Mouse (Mus musculus) midbrain, embryonic 10.5 days (tissue): ENCODE measurements around the gene Trim29. TPM values are rescaled to one million over a fixed set of nuclear protein-coding genes. Genes with fewer than 3 reads are reported as not detected.
A peak's percentile ranks its signal among the peaks of the same experiment; 100 is the strongest.

Experiments used
- DNase-seq: peaks from one replicate; pipeline ENCODE4 v3.0.0-alpha.2; 2017; ENCODE audit warnings: low spot score
- H3K27ac ChIP-seq: fragments of 300-500 bp; sonication (generic); replicated peaks from 2 replicates; pipeline ENCODE4 v1.5.1; 2016; ENCODE audit warnings: mild to moderate bottlenecking
- H3K27me3 ChIP-seq: fragments of 300-500 bp; sonication (generic); 2 replicates; pipeline ENCODE4 v1.6.1; 2016; ENCODE audit warnings: low read depth, mild to moderate bottlenecking; ENCODE audit not compliant: poor library complexity, severe bottlenecking
- H3K36me3 ChIP-seq: fragments of 300-500 bp; sonication (generic); 2 replicates; pipeline ENCODE4 v1.6.1; 2016; ENCODE audit warnings: mild to moderate bottlenecking, moderate library complexity
- H3K4me1 ChIP-seq: fragments of 300-500 bp; sonication (generic); 2 replicates; pipeline ENCODE4 v1.6.1; 2016
- H3K4me3 ChIP-seq: fragments of 300-500 bp; sonication (generic); 2 replicates; pipeline ENCODE4 v1.5.1; 2016; ENCODE audit warnings: mild to moderate bottlenecking, moderate library complexity
- H3K9me3 ChIP-seq: fragments of 300-500 bp; sonication (generic); replicated peaks from 2 replicates; pipeline ENCODE4 v1.6.1; 2016; ENCODE audit warnings: mild to moderate bottlenecking
- WGBS: fragments of 180-500 bp; shearing (Covaris S2); methylation state at CpG from one replicate; pipeline ENCODE4 v1.1.7; 2016; 5-methylcytosine and 5-hydroxymethylcytosine counted together
- polyA plus RNA-seq: library from polyadenylated mRNA; unstranded; fragments of >200 nt; fragmentation: Nextera tagmentation; extraction: Ambion mirVana; gene quantifications from 2 replicates; pipeline ENCODE4 v1.2.1, GENCODE M21; 2016

The Trim29 gene
- polyA plus RNA-seq, 1 experiment from 2014 or later: 0.98 TPM

GRCm38 (mm10) chr9:43318661-43319060, 8.0 kb downstream of the Trim29 start:
- Histone ChIP-seq H3K4me3 (no peak overlapping the region), H3K9me3 (no peaks in the 10 kb centered on the region), H3K27ac (no peak overlapping the region), H3K27me3 (no peaks in the 10 kb centered on the region), H3K4me1 (peaks cover 11% of the 10 kb centered on the region), H3K36me3 (no peaks in the 10 kb centered on the region)
- WGBS: 92% methylated on average over 10 of the region's 10 CpGs
- no peak for DNase-seq

- H3K27me3 ChIP-seq: peaks cover 11% of the 10 kb centered on the region
- no peaks in the 10 kb centered on the region for H3K9me3 ChIP-seq
- WGBS: 87% methylated on average over 6 of the region's 6 CpGs
- no peak overlapping the region for H3K27ac ChIP-seq
- no peak overlapping the region for H3K4me3 ChIP-seq
- peaks cover 6% of the 10 kb centered on the region; the same call in 1 of the 2 replicates for H3K4me1 ChIP-seq
- H3K36me3 ChIP-seq: no peaks in the 10 kb centered on the region
- no peak for DNase-seq
Observed at GRCm38 (mm10) chr9:43321951-43322350, 11.3 kb downstream of the Trim29 start.

- WGBS: 88% methylated on average over 4 of the region's 4 CpGs
- Histone ChIP-seq H3K9me3 (no peaks in the 10 kb centered on the region), H3K27me3 (peaks cover 11% of the 10 kb centered on the region), H3K36me3 (no peaks in the 10 kb centered on the region), H3K4me1 (peaks cover 6% of the 10 kb centered on the region; the same call in 1 of the 2 replicates), H3K27ac (no peak overlapping the region), H3K4me3 (no peak overlapping the region)
- DNase-seq: no peak
Observed at GRCm38 (mm10) chr9:43322666-43323065, 12.0 kb downstream of the Trim29 start.

GRCm38 (mm10) chr9:43325486-43325885, 14.8 kb downstream of the Trim29 start:
- Histone ChIP-seq H3K36me3 (no peaks in the 10 kb centered on the region), H3K9me3 (no peaks in the 10 kb centered on the region), H3K27me3 (peaks cover 13% of the 10 kb centered on the region), H3K4me3 (no peak overlapping the region), H3K4me1 (peaks cover 10% of the 10 kb centered on the region; the same call in 1 of the 2 replicates), H3K27ac (no peak overlapping the region)
- 90% methylated on average over 3 of the region's 3 CpGs for WGBS
- no peak for DNase-seq

- Histone ChIP-seq H3K36me3 (no peaks in the 10 kb centered on the region), H3K4me1 (peaks cover 13% of the 10 kb centered on the region; the same call in 1 of the 2 replicates), H3K27ac (peak overlapping the region; percentile 13; the same call in 1 of the 2 replicates), H3K9me3 (no peaks in the 10 kb centered on the region), H3K27me3 (peaks cover 19% of the 10 kb centered on the region), H3K4me3 (no peak overlapping the region)
- no peak for DNase-seq
- WGBS: 68% methylated on average over 7 of the region's 7 CpGs
Observed at GRCm38 (mm10) chr9:43326015-43326631, 15.5 kb downstream of the Trim29 start.

- Histone ChIP-seq H3K36me3 (no peaks in the 10 kb centered on the region), H3K4me1 (peaks cover 13% of the 10 kb centered on the region; the same call in 1 of the 2 replicates), H3K4me3 (no peak overlapping the region), H3K27ac (no peak overlapping the region), H3K27me3 (peaks cover 23% of the 10 kb centered on the region), H3K9me3 (no peaks in the 10 kb centered on the region)
- 54% methylated on average over 21 of the region's 21 CpGs for WGBS
- DNase-seq: peak; percentile 49
Observed at GRCm38 (mm10) chr9:43327182-43328129, 16.8 kb downstream of the Trim29 start.

- no peak for DNase-seq
- H3K27me3 ChIP-seq: peaks cover 23% of the 10 kb centered on the region
- no peak overlapping the region for H3K4me3 ChIP-seq
- H3K36me3 ChIP-seq: no peaks in the 10 kb centered on the region
- H3K27ac ChIP-seq: 0 out of 2 replicates have a peak overlapping the region, but pooled peaks have one; percentile 28
- H3K9me3 ChIP-seq: no peaks in the 10 kb centered on the region
- WGBS: 63% methylated on average over 5 of the region's 5 CpGs
- H3K4me1 ChIP-seq: peaks cover 13% of the 10 kb centered on the region; the same call in 1 of the 2 replicates
Observed at GRCm38 (mm10) chr9:43330426-43330825, 19.8 kb downstream of the Trim29 start.

- H3K27me3 ChIP-seq: peaks cover 18% of the 10 kb centered on the region; the same call in 1 of the 2 replicates
- WGBS: 91% methylated on average over 8 of the region's 8 CpGs
- DNase-seq: no peak
- H3K36me3 ChIP-seq: no peaks in the 10 kb centered on the region
- no peak overlapping the region for H3K27ac ChIP-seq
- peaks cover 9% of the 10 kb centered on the region for H3K4me1 ChIP-seq
- no peak overlapping the region for H3K4me3 ChIP-seq
- H3K9me3 ChIP-seq: no peaks in the 10 kb centered on the region
Observed at GRCm38 (mm10) chr9:43331476-43332471, 21.1 kb downstream of the Trim29 start.

GRCm38 (mm10) chr9:43334476-43334875, 23.8 kb downstream of the Trim29 start:
- no peaks in the 10 kb centered on the region for H3K9me3 ChIP-seq
- H3K4me3 ChIP-seq: no peak overlapping the region
- H3K27ac ChIP-seq: no peak overlapping the region
- WGBS: 86% methylated on average over 8 of the region's 8 CpGs
- DNase-seq: no peak
- peaks cover 17% of the 10 kb centered on the region for H3K4me1 ChIP-seq
- H3K36me3 ChIP-seq: no peaks in the 10 kb centered on the region
- peaks cover 21% of the 10 kb centered on the region; the same call in 1 of the 2 replicates for H3K27me3 ChIP-seq

GRCm38 (mm10) chr9:43337636-43338035, 27.0 kb downstream of the Trim29 start:
- Histone ChIP-seq H3K4me1 (peaks cover 11% of the 10 kb centered on the region), H3K4me3 (no peak overlapping the region), H3K27me3 (0 out of 2 replicates have a peak, but pooled peaks cover 9% of the 10 kb centered on the region), H3K36me3 (no peaks in the 10 kb centered on the region), H3K9me3 (no peaks in the 10 kb centered on the region), H3K27ac (0 out of 2 replicates have a peak overlapping the region, but pooled peaks have one; percentile 39)
- 81% methylated on average over 4 of the region's 4 CpGs for WGBS
- DNase-seq: no peak

GRCm38 (mm10) chr9:43338067-43338466, 27.4 kb downstream of the Trim29 start:
- Histone ChIP-seq H3K4me1 (peaks cover 11% of the 10 kb centered on the region), H3K4me3 (no peak overlapping the region), H3K9me3 (no peaks in the 10 kb centered on the region), H3K36me3 (no peaks in the 10 kb centered on the region), H3K27ac (0 out of 2 replicates have a peak overlapping the region, but pooled peaks have one; percentile 0), H3K27me3 (0 out of 2 replicates have a peak, but pooled peaks cover 9% of the 10 kb centered on the region)
- 75% methylated on average over 5 of the region's 5 CpGs for WGBS
- DNase-seq: no peak

GRCm38 (mm10) chr9:43339614-43340020, 29.0 kb downstream of the Trim29 start:
- Histone ChIP-seq H3K27ac (no peak overlapping the region), H3K9me3 (no peaks in the 10 kb centered on the region), H3K4me3 (no peak overlapping the region), H3K4me1 (peaks cover 11% of the 10 kb centered on the region), H3K36me3 (no peaks in the 10 kb centered on the region), H3K27me3 (0 out of 2 replicates have a peak, but pooled peaks cover 9% of the 10 kb centered on the region)
- DNase-seq: peak; percentile 76
- WGBS: 10% methylated on average over 2 of the region's 2 CpGs
